Mouse (Mus musculus) ovary, adult 2 months (tissue): ENCODE results near the gene Rps6ka5. TPM values are rescaled to one million over a fixed set of nuclear protein-coding genes. Genes with fewer than 3 reads are reported as not detected.

Experiments used
- polyA plus RNA-seq: library from polyadenylated mRNA; depleted of rRNA; stranded (reverse); fragments of >200 nt; gene quantifications from 2 replicates; pipeline ENCODE4 v1.2.3, GENCODE M21; 2012; rRNA removed

Gene Rps6ka5
- 1.2 and 1.4 TPM in 2 replicates for polyA plus RNA-seq

DNA sequence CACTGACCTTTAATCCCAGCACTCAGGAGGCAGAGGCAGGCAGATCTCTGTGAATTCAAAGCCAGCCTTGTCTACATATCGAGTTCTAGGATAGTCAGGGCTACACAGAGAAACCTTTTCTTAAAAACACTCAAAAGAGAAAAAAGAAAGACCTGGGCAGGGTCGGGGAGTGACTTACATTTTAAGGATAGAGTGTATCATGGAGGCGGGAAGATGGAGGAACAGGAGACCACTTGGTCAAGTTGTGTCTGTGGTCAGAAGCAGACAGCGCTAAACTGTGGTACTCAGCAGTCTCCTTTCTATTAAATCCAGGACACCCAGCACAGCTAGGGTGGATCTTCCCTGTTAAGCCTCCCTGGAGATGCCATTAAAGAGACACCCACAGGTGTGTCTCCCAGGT lies at the start of gene Rps6ka5:
Gene Rps6ka5 (minus strand): TSS at position 333 of the 400 bp plus-strand sequence.

DNA sequence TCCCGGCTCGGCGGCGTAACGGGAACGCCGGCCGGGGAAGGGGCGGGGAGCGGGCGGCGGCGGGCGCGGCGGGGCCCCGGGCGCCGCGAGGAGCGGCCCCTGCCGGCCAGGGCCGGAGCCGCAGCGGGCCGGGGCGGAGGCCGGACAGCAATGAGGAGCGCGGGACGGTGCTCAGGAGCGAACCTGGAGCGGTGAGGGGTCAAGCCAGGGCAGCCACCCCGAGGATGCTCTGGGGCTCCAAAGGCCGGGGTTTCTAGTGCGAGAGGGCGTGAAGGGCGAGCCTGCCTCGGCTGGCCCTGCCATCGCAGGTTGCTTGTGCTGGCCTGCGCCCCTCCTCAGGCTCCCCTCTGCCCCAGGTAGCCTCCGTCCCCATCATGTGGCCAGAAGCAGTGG lies 206.0 kb downstream of the Rps6ka5 start, which contains the start of gene Ttc7b:
Gene Ttc7b (minus strand): TSS at position 33 of the 393 bp plus-strand sequence.

Other genes starting within 250 kb of the Rps6ka5 start
- gene Ttc7b, start 206.2 kb downstream of the Rps6ka5 start, polyA plus RNA-seq = 78.8 and 82.0 TPM in 2 replicates
- gene Dglucy, start 52.1 kb upstream of the Rps6ka5 start, polyA plus RNA-seq = 6.2 and 6.3 TPM in 2 replicates
- gene Gpr68, start 181.2 kb upstream of the Rps6ka5 start, polyA plus RNA-seq = 3.8 and 3.9 TPM in 2 replicates